Mouse (Mus musculus): ENCODE measurements around the gene Jam2.

- TF ChIP-seq POLR2A (IDR thresholded peaks at IDR 0.05; ENCODE audit: control insufficient read depth, extremely low read depth, insufficient read depth, low read length, poor library complexity) (no peak), CTCF (IDR thresholded peaks at IDR 0.05; ENCODE audit: borderline replicate concordance, control insufficient read depth, extremely low read depth, insufficient read depth, low read length, poor library complexity) (no peak)
Measured at GRCm38 (mm10) chr16:84769182-84769581, 4.7 kb upstream of the Jam2 start.

All from thymus, adult 2 months (tissue).